Mouse (Mus musculus) lung, embryonic 16.5 days (tissue): Measurements from ENCODE around the gene Eya4. TPM values are rescaled to one million over a fixed set of nuclear protein-coding genes. Genes with fewer than 3 reads are reported as not detected.
A peak's percentile ranks its signal among the peaks of the same experiment; 100 is the strongest.

Source experiments
- ATAC-seq: fragments of 200-750 bp; cut with Nextera tagmentation; 2 replicates; pipeline ENCODE4 v1.8.0; 2017; ENCODE audit warnings: low read depth, mild to moderate bottlenecking, moderate library complexity
- H3K27ac ChIP-seq: fragments of 300-500 bp; sonication (generic); 2 replicates; pipeline ENCODE4 v1.5.1; 2014; ENCODE audit warnings: mild to moderate bottlenecking, control low read depth, low read length
- H3K27me3 ChIP-seq: fragments of 300-500 bp; sonication (generic); 2 replicates; pipeline ENCODE4 v1.6.1; 2014; ENCODE audit warnings: low read depth, low read length, mixed read lengths; ENCODE audit not compliant: control insufficient read depth, insufficient read depth
- H3K36me3 ChIP-seq: fragments of 300-500 bp; sonication (generic); 2 replicates; pipeline ENCODE4 v1.6.1; 2014; ENCODE audit warnings: low read length; ENCODE audit not compliant: control insufficient read depth, insufficient read depth
- H3K4me1 ChIP-seq: fragments of 300-500 bp; sonication (generic); replicated peaks from 2 replicates; pipeline ENCODE4 v1.6.1; 2014; ENCODE audit warnings: low read length, mixed read lengths; ENCODE audit not compliant: control insufficient read depth, insufficient read depth
- H3K4me2 ChIP-seq: fragments of 300-500 bp; sonication (generic); 2 replicates; pipeline ENCODE4 v1.6.1; 2014; ENCODE audit warnings: low read depth, low read length, control low read depth
- H3K4me3 ChIP-seq: fragments of 300-500 bp; sonication (generic); 2 replicates; pipeline ENCODE4 v1.5.1; 2014; ENCODE audit warnings: mild to moderate bottlenecking, low read length, control low read depth
- H3K9ac ChIP-seq: fragments of 300-500 bp; sonication (generic); 2 replicates; pipeline ENCODE4 v1.6.1; 2014; ENCODE audit warnings: low read length, control low read depth
- H3K9me3 ChIP-seq: fragments of 300-500 bp; sonication (generic); 2 replicates; pipeline ENCODE4 v1.6.1; 2016; ENCODE audit warnings: low read length; ENCODE audit not compliant: control insufficient read depth
- WGBS: fragments of 180-500 bp; shearing (Covaris S2); extraction: QIAGEN DNeasy Blood & Tissue Kit; methylation state at CpG from one replicate; pipeline ENCODE4 v1.1.7; 2014; 5-methylcytosine and 5-hydroxymethylcytosine counted together
- polyA plus RNA-seq: library from polyadenylated mRNA; unstranded; fragments of >200 nt; fragmentation: Nextera tagmentation; extraction: Ambion mirVana; gene quantifications from 2 replicates; pipeline ENCODE4 v1.2.1, GENCODE M21; 2015

The Eya4 gene
- polyA plus RNA-seq, 1 experiment from 2014 or later, result 0.70 TPM

DNA sequence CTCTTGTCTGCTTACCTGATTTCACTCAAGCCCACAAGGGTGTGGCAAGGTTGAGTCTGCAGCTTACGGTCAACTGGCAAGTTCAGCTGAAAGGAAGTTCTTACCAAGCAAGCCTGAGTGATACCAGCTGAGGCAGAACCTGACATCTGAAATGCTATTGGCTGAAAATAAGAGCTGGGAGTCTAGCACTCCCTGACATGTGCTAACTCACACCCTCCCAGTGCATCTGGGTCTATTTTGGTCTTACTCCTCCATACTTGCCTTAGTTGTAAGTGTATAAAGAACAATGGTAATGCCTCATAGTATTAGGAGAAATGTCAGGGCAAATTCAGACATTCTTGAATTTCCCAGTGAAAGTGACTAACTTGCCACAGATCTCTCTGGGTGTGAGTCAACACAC is 260.3 kb downstream of the Eya4 start:
- Histone ChIP-seq H3K27me3 (no peaks in the 10 kb centered on the region), H3K27ac (no peak overlapping the region), H3K4me3 (no peak overlapping the region), H3K9ac (no peak overlapping the region), H3K4me1 (peaks cover 6% of the 10 kb centered on the region), H3K36me3 (no peaks in the 10 kb centered on the region), H3K4me2 (no peak overlapping the region), H3K9me3 (no peaks in the 10 kb centered on the region)
- no peak for ATAC-seq
- 81% methylated on average over 1 of the region's 1 CpGs for WGBS

DNA sequence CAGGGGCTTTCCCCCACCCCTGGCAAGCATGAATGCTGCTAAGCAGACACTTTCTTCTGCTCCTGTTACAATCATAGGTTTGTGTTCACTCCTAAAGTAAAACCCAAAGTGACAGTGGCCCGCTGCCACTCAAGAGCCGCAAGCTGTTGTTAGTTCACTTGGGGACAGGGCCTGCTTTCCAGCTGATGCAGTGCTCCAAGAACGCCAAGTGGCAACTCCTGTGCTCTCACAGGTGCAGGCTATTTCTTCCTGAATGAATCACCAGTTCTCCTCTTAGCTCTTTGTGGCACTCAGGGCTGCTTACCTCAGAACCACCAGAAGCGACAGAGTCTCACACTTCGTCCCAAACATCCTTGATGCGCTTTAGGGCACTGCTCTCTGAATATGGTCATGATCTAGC is 261.3 kb downstream of the Eya4 start:
- 58% methylated on average over 6 of the region's 6 CpGs for WGBS
- H3K27me3 ChIP-seq, result no peaks in the 10 kb centered on the region
- H3K4me3 ChIP-seq, result no peak overlapping the region
- H3K4me2 ChIP-seq, result no peak overlapping the region
- H3K27ac ChIP-seq, result no peak overlapping the region
- no peak for ATAC-seq
- H3K4me1 ChIP-seq, result peaks cover 6% of the 10 kb centered on the region
- H3K9ac ChIP-seq, result no peak overlapping the region
- no peaks in the 10 kb centered on the region for H3K9me3 ChIP-seq
- no peaks in the 10 kb centered on the region for H3K36me3 ChIP-seq

DNA sequence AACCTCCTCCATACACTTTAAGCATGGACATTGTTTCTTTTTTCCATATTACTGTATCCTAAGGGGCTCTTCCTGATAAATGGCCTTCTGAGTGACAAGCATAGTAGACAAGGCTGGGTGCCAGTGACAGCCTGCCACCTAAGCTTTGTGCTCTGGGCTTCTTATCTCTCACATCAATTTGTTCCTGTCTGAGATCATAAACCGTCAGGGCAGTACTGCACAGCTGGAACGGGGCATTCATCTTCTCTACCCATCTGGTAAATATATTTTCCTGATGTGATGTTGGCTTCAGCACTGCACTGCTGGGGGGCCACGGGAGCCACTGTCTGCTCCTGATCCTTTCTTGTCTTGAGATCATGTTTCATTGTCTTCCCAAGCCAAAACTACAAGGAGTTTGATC is 261.8 kb downstream of the Eya4 start:
- H3K27me3 ChIP-seq, result no peaks in the 10 kb centered on the region
- no peaks in the 10 kb centered on the region for H3K9me3 ChIP-seq
- H3K27ac ChIP-seq, result no peak overlapping the region
- WGBS, result 20% methylated on average over 3 of the region's 3 CpGs
- H3K4me2 ChIP-seq, result no peak overlapping the region
- no peak overlapping the region for H3K4me3 ChIP-seq
- peaks cover 6% of the 10 kb centered on the region for H3K4me1 ChIP-seq
- no peak overlapping the region for H3K9ac ChIP-seq
- H3K36me3 ChIP-seq, result no peaks in the 10 kb centered on the region
- ATAC-seq, result peak; percentile 76

DNA sequence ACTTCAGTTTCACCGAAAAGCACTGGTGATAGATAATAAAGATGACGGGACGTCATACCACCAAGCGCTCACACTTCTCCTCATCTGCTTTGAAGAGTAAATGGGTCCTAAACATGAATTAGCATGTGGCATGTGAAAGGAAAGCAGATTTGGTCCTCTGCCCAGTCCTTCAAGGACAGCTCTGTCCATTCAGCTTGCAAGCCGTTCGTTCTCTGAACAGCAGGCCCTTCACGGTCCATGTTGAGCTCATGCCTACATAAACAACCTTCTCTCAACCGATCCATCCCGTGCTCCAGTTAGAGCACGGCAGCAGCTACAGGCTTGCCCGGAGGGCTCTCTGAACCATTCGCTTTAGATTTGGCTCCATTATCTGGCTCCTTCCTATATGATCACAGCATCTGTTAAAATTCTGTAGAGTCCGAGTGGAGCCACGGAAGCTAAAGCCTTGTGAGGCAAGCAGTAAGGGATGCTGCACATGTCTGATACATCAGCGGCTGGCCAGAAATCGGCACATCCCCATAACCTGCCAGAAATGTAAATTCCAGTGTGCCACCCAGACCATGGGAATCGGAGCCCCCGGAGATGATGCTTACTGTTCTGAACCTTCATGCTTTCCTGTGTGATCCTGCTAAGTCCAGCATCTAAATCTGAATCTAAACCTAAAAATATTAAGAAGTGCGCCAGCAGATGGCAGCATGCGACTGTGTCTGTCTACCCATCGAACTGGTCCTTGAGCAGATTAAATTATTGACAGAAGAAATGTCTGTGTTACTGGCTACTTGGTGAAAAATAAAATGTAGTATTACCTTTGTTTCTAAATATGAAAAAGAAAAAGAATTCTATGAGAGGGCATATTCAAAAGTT is 264.0 kb downstream of the Eya4 start:
- peak; percentile 55 for ATAC-seq
- peak overlapping the region; percentile 48 for H3K4me2 ChIP-seq
- WGBS, result 37% methylated on average over 21 of the region's 21 CpGs
- H3K9ac ChIP-seq, result 0 out of 2 replicates have a peak overlapping the region, but pooled peaks have one; percentile 30
- H3K4me1 ChIP-seq, result peaks cover 6% of the 10 kb centered on the region
- no peaks in the 10 kb centered on the region for H3K27me3 ChIP-seq
- no peaks in the 10 kb centered on the region for H3K9me3 ChIP-seq
- no peaks in the 10 kb centered on the region for H3K36me3 ChIP-seq
- peak overlapping the region; percentile 22 for H3K4me3 ChIP-seq
- H3K27ac ChIP-seq, result 0 out of 2 replicates have a peak overlapping the region, but pooled peaks have one; percentile 36

DNA sequence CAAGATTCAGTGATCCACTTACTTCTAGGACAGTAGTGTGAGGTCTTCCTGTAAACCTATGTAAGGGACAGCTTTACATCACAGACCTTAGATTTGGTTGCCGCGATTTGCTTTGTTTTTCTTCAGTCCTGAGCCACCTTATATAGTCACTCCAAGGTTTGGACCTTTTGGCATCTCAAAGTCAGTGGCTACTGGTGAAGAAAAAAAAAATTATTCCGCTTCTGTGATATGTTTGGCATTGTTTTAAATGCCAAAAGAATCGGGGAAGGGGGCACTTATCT is 269.1 kb downstream of the Eya4 start:
- Histone ChIP-seq H3K27me3 (no peaks in the 10 kb centered on the region), H3K4me2 (no peak overlapping the region), H3K9me3 (no peaks in the 10 kb centered on the region), H3K27ac (no peak overlapping the region), H3K36me3 (no peaks in the 10 kb centered on the region), H3K4me3 (no peak overlapping the region), H3K9ac (no peak overlapping the region), H3K4me1 (no peaks in the 10 kb centered on the region)
- no peak for ATAC-seq
- 15% methylated on average over 4 of the region's 4 CpGs for WGBS

DNA sequence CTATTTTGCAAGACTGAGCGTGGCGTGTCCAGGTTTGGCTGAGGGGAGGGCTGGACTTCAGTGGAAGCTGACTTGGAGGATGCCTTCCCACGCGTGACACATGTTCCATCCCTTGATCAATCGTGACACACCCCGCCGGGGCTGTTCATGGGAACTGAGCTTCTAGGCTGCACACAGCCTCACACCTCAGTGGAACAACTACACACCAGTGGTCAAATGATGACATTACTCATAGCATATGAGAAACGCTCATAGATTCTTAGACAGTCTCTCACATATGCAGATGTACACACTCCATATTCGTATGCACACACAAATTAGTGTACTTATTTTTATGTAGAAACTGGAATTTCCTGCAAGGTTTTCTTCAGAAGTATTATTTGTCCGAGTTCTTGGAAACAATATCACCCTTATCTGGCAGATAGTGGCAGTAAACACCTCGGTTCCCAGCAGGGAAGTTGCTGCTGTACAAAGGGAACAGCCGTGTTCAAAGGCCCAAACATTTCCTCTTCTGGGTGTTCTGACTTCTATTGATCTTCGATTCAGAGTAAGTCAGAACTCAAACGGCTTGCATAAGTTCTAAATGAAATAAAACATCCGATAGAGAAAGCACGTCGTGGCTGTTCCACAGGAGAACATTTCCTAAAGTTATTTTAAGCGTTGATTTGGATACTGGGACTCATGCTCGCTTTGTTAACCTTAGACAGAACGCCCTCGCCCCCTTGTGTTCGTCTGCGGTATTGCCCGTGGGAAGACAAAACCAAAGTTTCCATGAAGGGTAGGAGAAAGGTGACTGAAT is 269.6 kb downstream of the Eya4 start:
- no peaks in the 10 kb centered on the region for H3K4me1 ChIP-seq
- H3K4me2 ChIP-seq, result 0 out of 2 replicates have a peak overlapping the region, but pooled peaks have one; percentile 2
- H3K4me3 ChIP-seq, result no peak overlapping the region
- no peak overlapping the region for H3K9ac ChIP-seq
- WGBS, result 32% methylated on average over 24 of the region's 24 CpGs
- peak; percentile 73 for ATAC-seq
- H3K9me3 ChIP-seq, result no peaks in the 10 kb centered on the region
- H3K27me3 ChIP-seq, result no peaks in the 10 kb centered on the region
- peak overlapping the region; percentile 56 for H3K27ac ChIP-seq
- no peaks in the 10 kb centered on the region for H3K36me3 ChIP-seq

DNA sequence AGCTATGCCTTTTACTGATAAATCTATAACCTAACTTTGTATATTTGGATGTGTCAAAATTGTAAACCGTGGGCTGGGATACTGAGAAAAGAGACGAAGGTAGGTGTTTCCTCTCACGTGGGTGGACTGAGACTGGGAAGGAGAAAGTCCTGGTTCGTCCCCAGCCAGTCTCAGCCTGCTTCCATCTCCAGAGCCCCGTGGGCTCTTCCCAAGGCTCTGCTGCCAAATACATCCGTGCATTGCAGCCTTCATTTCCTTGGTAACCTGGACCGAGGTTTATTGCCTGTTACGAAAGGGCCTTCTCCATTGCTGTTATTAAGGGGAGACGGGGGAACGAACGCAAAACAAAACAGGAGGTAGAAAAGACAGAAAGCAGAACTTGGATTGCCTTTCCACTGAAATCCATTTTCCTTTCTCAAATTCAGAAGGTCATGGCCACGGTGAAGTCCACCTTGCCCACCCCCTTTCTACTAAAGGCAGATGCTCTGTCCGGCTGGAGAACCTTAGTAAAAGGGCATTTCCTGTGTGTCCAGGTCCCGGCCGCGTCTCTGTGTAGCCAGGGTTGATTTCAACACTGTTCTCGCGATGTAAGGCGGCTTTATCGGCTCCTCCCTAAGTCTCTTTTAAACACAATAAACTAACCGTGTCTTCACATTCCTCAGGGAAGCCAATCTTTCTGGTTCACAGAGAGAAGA is 273.7 kb downstream of the Eya4 start:
- Histone ChIP-seq H3K9me3 (no peaks in the 10 kb centered on the region), H3K4me2 (peak overlapping the region; percentile 29), H3K27ac (no peak overlapping the region), H3K36me3 (no peaks in the 10 kb centered on the region), H3K4me1 (no peaks in the 10 kb centered on the region), H3K4me3 (peak overlapping the region; percentile 18), H3K27me3 (no peaks in the 10 kb centered on the region), H3K9ac (peak overlapping the region; percentile 25)
- WGBS, result 34% methylated on average over 21 of the region's 21 CpGs
- ATAC-seq, result no peak; the same call in 1 of the 2 replicates

DNA sequence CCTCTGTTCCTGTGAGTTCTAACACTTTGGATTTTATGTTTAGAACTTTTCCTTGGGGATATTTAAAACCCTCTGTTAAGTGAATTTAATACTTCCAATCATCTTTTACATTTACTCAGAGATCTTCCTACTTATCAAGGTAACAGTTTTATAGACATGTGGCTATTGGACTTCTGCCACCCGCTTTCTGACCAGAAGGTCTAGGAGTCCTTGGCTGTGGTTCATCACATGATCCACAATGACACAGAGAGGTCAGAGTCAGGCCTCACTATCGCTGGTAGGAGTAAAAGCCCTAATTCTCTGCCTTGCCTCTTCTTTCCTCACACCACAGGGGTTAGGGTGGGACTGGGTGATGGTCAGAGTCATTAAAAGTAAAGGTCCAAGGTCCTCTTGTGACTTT is 277.2 kb downstream of the Eya4 start:
- Histone ChIP-seq H3K9ac (no peak overlapping the region), H3K36me3 (no peaks in the 10 kb centered on the region), H3K9me3 (no peaks in the 10 kb centered on the region), H3K4me2 (no peak overlapping the region), H3K27ac (no peak overlapping the region), H3K4me3 (no peak overlapping the region), H3K4me1 (no peaks in the 10 kb centered on the region), H3K27me3 (no peaks in the 10 kb centered on the region)
- ATAC-seq, result no peak
- WGBS, result 77% methylated on average over 2 of the region's 2 CpGs

DNA sequence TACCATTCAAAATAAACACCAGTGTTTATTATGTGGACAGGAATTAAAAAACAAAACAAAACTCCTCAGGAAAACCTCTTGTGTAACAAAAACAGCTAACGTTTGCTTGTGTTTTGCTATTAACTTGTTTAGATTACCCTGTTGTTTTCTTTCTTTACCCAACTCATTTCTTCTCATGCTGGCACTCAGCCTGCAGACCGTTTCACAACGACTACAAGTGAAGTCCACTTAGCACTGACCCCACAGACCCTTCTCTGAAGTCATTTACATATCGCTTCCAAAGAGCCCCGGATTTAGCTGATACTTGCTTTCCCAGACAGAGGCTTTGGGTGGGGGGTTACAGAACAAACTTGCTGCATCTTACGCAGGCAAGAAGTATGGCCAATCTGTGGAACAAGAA is 286.9 kb downstream of the Eya4 start:
- Histone ChIP-seq H3K4me3 (no peak overlapping the region), H3K4me1 (peaks cover 11% of the 10 kb centered on the region; the same call in 1 of the 2 replicates), H3K27ac (peak overlapping the region; percentile 72), H3K9me3 (no peaks in the 10 kb centered on the region), H3K27me3 (no peaks in the 10 kb centered on the region), H3K9ac (no peak overlapping the region), H3K36me3 (no peaks in the 10 kb centered on the region), H3K4me2 (no peak overlapping the region)
- peak; percentile 72 for ATAC-seq
- 28% methylated on average over 6 of the region's 6 CpGs for WGBS
